Mouse (Mus musculus) cerebellum, adult 11-12 months (tissue): ENCODE results near the gene Sept7.
"Not testable (repeated sequence)": the region's sequence is repeated elsewhere in the genome, so short reads cannot be mapped to it uniquely, and the experiment has no call there.

Source experiments
- DNase-seq: peaks from one replicate; pipeline ENCODE4 v3.0.0; 2022

Gene Sept7

DNA sequence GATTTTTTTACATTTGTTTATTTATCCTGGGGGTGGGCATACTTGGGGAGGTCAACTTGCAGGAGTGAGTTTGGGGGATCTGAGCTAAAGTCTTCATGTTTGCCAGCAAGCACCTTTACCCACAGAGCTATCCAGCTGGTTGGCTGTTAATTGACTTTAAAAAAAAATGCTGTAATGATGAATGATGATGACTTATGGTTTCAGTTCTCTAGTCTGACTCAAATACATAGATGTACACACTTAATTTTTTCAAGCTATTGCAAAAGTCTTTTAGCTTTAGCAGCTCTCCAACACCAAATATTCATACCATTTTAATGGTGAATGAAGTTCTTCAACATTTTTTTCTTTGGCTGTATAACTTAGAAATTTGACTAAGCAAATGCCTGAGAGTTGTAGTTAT is 8.7 kb downstream of the Sept7 start:
- no peak for DNase-seq

- DNase-seq = no peak
Observed at GRCm38 (mm10) chr9:25262087-25262486, 9.8 kb downstream of the Sept7 start.

- no peak for DNase-seq
Observed at GRCm38 (mm10) chr9:25265795-25266194, 13.6 kb downstream of the Sept7 start.

DNA sequence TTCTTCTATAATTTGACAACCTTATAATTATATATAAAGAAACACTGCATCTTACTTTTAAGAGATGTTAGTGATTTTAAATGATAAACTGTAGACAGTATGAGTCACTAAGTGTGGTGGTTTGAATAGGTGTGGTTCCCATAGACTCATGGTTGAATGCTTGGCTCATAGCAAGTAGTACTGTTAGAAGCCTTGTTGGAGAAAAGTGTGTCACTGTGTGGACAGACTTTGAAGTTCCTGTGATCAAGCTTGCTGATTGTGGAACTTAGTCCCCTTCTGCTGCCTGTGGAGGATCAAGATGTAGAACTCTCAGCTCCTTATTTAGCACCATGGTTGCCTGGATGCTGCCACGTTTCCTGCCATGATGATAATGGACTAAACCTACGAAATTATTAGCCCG is 14.9 kb downstream of the Sept7 start:
- DNase-seq = no peak

GRCm38 (mm10) chr9:25267574-25267973 is 15.3 kb downstream of the Sept7 start:
- no peak for DNase-seq

GRCm38 (mm10) chr9:25271902-25272301 is 19.7 kb downstream of the Sept7 start:
- no peak for DNase-seq

GRCm38 (mm10) chr9:25289796-25290195 is 37.6 kb downstream of the Sept7 start:
- no peak for DNase-seq

DNA sequence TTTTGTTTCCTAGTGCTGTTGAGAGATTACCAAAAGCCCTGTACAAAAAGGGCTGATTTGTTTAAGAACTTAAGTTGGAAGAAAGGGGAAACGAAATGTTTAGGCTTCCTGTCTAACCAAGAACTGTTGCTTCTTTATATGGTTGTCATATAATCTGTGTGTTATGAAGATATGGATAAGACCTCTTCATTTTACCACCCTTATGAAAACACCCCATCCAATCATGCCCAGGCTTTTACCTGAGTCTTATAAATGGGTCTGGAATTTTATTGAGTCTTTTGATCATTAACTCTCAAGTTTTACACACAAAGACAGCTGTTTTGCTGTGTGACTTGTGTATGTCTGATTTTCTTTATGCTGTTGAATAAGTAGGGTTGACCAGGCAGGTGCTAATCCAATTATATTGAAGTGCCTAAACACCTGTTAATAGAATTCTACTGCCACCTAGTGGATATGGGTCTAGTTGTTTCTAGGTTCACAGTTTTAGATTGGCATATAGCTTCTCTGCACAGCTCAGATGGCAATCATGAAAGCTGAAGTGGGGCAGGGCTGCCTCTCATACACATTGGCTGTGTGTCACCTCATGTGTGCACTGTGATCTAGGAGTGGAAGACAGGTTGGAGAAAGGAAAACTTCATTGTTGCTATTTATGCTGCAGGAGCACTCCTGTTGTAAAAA is 57.4 kb downstream of the Sept7 start:
- DNase-seq = no peak

DNA sequence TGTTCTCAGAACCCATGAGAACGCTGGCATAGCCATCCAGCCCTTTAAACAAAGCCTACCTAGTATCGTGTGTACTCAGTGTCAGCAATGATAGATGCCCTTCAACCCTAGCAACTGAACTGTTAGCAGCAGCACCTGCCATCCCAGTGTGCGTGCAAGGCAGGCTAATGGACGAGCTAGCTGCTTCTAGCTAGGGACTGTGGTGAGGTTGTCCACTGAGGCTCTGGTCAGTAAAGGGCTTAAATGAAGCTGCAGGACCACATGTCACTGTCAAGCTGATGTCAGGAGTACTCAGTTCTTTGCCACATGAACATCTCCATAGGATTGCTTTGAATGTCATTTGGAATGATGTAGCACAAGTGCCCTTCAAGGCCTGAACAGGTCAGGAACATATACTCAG is 62.1 kb downstream of the Sept7 start:
- DNase-seq = no peak

- peak; percentile 14 for DNase-seq
Observed at GRCm38 (mm10) chr9:25317827-25318505, 65.7 kb downstream of the Sept7 start.

DNA sequence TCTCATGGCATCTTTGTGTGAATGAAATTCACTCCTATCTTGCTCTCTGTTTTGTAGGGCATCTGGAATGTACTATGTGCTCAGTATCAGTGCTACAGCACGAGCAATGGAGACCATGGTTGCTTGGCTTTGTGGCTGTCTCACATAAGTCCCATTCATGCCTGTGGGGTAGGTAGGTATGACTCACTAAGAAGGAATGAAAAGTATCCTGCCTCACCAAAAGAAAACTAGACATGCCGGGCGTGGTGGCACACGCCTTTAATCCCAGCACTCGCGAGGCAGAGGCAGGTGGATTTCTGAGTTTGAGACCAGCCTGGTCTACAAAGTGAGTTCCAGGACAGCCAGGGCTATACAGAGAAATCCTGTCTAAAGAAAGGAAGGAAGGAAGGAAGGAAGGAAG is 67.4 kb downstream of the Sept7 start:
- not testable (repeated sequence) for DNase-seq

- no peak for DNase-seq
Observed at GRCm38 (mm10) chr9:25327727-25328370, 75.6 kb downstream of the Sept7 start.

- no peak for DNase-seq
Observed at GRCm38 (mm10) chr9:25328946-25329723, 76.9 kb downstream of the Sept7 start.

DNA sequence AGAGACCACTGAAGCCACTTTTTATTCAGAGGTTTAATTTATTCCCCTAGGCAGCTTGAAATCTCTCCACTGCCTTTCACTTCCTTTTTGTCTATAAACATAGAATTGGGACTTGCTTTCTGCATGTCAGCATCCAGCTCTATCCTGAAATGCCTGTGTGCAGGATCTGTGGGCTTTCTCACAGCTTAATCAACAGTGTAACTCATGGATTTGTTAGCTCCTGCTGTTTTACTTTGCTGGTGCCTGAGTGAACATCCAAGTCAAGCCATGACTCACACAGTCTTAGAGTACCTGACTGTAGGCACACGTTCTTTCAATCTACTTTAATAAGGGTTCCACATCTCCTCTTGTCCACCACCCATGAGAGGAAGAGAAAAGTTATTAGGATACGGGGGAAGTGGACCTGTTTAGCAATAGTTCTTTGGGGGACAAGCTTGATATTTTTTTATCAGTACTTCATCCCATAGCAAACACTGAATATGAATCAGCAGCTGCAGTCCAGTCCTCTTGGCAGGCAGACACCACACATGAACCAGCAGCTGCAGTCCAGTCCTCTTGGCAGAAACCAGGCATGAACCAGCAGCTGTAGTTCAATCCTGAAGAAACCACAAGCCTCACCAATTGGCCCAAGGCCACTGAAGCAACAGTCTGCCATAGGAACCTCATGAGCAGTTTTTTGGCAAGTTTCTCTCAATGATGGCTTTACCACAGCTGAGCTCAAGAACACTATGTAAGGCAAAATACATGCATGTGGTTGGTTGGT is 85.4 kb downstream of the Sept7 start:
- no peak for DNase-seq

GRCm38 (mm10) chr9:25340412-25340811 is 88.2 kb downstream of the Sept7 start:
- no peak for DNase-seq

DNA sequence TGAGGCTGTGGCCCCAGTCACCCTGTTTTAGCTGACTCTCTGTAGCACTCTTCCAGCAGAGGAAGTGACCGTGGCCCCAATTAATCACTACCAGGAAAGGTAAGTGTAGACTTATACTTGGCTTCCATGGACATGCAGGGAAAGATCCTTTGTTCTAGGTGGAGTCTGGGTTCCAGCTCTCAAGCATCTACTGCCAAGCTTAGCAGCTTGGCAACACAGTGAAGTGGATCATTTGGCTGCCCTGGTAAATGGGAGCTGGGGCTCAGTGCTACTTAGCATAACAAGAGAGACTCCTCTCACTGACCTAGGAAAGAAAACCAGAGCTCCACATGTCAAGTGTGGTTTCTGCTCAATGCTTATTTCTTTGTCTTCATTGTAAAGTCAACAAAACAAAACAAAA is 101.5 kb downstream of the Sept7 start:
- DNase-seq = no peak

DNA sequence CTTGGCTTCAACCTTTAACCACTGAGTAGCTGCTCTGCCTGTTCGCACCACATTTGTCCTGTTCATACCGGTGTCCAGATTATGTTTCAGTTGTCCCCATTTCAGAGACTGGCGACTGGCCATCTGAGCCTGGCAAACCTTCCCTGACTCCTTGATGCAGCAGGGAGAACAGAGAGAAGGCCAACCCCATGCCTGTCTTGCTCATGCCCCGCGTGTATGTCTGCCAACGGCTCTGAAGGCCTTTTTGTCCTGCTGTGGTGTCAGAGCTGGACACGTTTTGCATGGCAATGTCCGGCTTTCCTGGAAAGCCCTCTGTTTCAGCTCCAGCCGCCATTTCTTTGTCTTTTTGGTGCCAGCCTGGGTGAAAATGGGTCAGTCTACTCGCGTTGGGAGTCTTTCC is 103.6 kb downstream of the Sept7 start:
- peak; percentile 84 for DNase-seq

DNA sequence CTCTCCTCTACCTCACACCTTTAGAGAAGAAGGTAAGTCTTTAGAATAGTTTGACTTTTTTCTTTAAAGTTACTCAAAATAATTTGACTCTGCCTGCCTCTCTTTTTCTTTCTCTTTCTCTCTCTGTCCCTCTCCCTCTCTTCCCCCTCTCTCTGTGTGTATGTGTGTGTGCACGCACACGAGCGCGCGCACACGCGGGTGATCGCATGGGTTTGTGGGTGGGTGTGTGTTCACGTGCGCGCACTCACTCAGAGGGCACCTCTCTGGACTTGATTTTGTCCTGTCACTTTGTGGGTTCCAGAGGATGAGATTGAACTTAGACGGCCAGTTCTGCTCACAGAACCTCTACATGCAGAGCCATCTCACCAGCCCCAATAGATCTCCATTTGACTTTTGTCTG is 105.3 kb downstream of the Sept7 start:
- DNase-seq = no peak

DNA sequence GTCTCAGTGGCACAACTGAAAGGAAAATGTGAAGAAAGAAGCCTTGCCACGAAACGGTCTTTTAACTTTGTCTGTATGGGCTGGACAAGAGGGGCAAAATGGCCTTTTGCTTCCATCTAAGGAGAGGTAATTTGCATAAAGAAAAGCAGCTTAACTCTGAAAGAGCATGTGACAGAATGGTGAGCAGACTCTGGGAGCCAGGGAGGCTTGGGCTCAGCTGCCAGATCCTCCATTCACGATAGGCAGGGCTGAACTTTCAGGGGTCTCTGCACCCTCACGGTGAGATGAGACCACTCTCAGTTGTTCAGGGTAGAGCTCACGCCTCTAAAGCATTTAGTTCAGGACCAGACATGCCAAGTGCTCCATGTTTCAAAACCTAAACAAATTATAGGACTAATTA is 105.8 kb downstream of the Sept7 start:
- no peak for DNase-seq
